Mouse (Mus musculus): ENCODE data around the gene Entpd8.
A peak's percentile ranks its signal among the peaks of the same experiment; 100 is the strongest.

Gene Entpd8

GRCm38 (mm10) chr2:25080076-25080475 is at the start of gene Entpd8:
Entpd8 (plus strand) TSS chr2:25080304.
- DNase-seq: no peak

- no peak for DNase-seq
Measured at GRCm38 (mm10) chr2:25034994-25035393, 45.1 kb upstream of the Entpd8 start.

- DNase-seq: no peak
Measured at GRCm38 (mm10) chr2:25040089-25040488, 40.0 kb upstream of the Entpd8 start.

GRCm38 (mm10) chr2:25050921-25051320 is 29.2 kb upstream of the Entpd8 start:
- DNase-seq: no peak

GRCm38 (mm10) chr2:25051450-25051849 is 28.7 kb upstream of the Entpd8 start:
- DNase-seq: no peak

- DNase-seq: no peak
Measured at GRCm38 (mm10) chr2:25053101-25053500, 27.0 kb upstream of the Entpd8 start.

- peak; percentile 64 to 82 for DNase-seq
Measured at GRCm38 (mm10) chr2:25054221-25055067, 25.7 kb upstream of the Entpd8 start, which contains the start of gene Nsmf. Nsmf (plus strand) TSS chr2:25054355.

GRCm38 (mm10) chr2:25055068-25055405 is 25.1 kb upstream of the Entpd8 start:
- DNase-seq: no peak

- DNase-seq: no peak
Measured at GRCm38 (mm10) chr2:25055409-25056155, 24.5 kb upstream of the Entpd8 start.

- DNase-seq: no peak
Measured at GRCm38 (mm10) chr2:25058926-25059325, 21.2 kb upstream of the Entpd8 start.

- DNase-seq: no peak
Measured at GRCm38 (mm10) chr2:25063523-25063922, 16.6 kb upstream of the Entpd8 start.

- no peak for DNase-seq
Measured at GRCm38 (mm10) chr2:25064285-25064684, 15.8 kb upstream of the Entpd8 start.

- DNase-seq: no peak
Measured at GRCm38 (mm10) chr2:25065537-25065936, 14.6 kb upstream of the Entpd8 start.

GRCm38 (mm10) chr2:25066552-25066951 is 13.6 kb upstream of the Entpd8 start:
- DNase-seq: no peak

GRCm38 (mm10) chr2:25069537-25069936 is 10.6 kb upstream of the Entpd8 start:
- no peak for DNase-seq

GRCm38 (mm10) chr2:25072398-25072797 is 7.7 kb upstream of the Entpd8 start:
- no peak for DNase-seq

- no peak for DNase-seq
Measured at GRCm38 (mm10) chr2:25075506-25075905, 4.6 kb upstream of the Entpd8 start.

- no peak for DNase-seq
Measured at GRCm38 (mm10) chr2:25078967-25079366, 1.1 kb upstream of the Entpd8 start.

GRCm38 (mm10) chr2:25083697-25084096 is 3.6 kb downstream of the Entpd8 start:
- no peak for DNase-seq

- no peak for DNase-seq
Measured at GRCm38 (mm10) chr2:25085571-25085970, 5.5 kb downstream of the Entpd8 start.

- DNase-seq: no peak
Measured at GRCm38 (mm10) chr2:25087842-25088241, 7.7 kb downstream of the Entpd8 start.

- DNase-seq: no peak
Measured at GRCm38 (mm10) chr2:25088636-25089035, 8.5 kb downstream of the Entpd8 start.

GRCm38 (mm10) chr2:25094785-25095108 is 14.6 kb downstream of the Entpd8 start:
- DNase-seq: no peak
